Mouse (Mus musculus) heart, adult 2 months (tissue): ENCODE data around the gene Cfap46.
"Not testable (repeated sequence)": the region's sequence is repeated elsewhere in the genome, so short reads cannot be mapped to it uniquely, and the experiment has no call there.

Experiments used
- CTCF ChIP-seq: fragments of 200-600 bp; IDR thresholded peaks from 2 replicates; pipeline ENCODE4 v1.8.1; 2022; ENCODE audit warnings: antibody characterized with exemption, mild to moderate bottlenecking, moderate library complexity
- POLR2A ChIP-seq: fragments of 200-500 bp; IDR thresholded peaks from 2 replicates; pipeline ENCODE4 v1.6.1; 2011; ENCODE audit warnings: mild to moderate bottlenecking, low read depth, low read length, control low read depth; ENCODE audit not compliant: insufficient read depth

GRCm38 (mm10) chr7:139659901-139660300 lies 23.7 kb downstream of the Cfap46 start:
- TF ChIP-seq POLR2A, CTCF: not testable (repeated sequence)
